Mouse (Mus musculus): Measurements from ENCODE around the gene Tmem129.

Gene Tmem129

GRCm38 (mm10) chr5:33637606-33638350, 20.4 kb downstream of the Tmem129 start:
- DNase-seq (ENCODE audit: low spot score in 2 of 2) = no peak

- DNase-seq (ENCODE audit: low spot score in 2 of 2) = no peak
Measured at GRCm38 (mm10) chr5:33635361-33635760, 22.9 kb downstream of the Tmem129 start.

- no peak for DNase-seq (ENCODE audit: low spot score in 2 of 2)
Measured at GRCm38 (mm10) chr5:33632526-33632925, 25.7 kb downstream of the Tmem129 start.

GRCm38 (mm10) chr5:33630615-33631014, 27.6 kb downstream of the Tmem129 start:
- DNase-seq (ENCODE audit: low spot score in 2 of 2) = no peak

- DNase-seq (ENCODE audit: low spot score in 2 of 2) = no peak
Measured at GRCm38 (mm10) chr5:33630061-33630460, 28.2 kb downstream of the Tmem129 start.

- DNase-seq (ENCODE audit: low spot score in 2 of 2) = peak; percentile 99 to 100
Measured at GRCm38 (mm10) chr5:33629301-33629987, 28.8 kb downstream of the Tmem129 start, which contains the start of the genes Fam53a and Gm9903. TSS of gene Fam53a (minus strand) at chr5:33629635. TSS of gene Gm9903 (plus strand) at chr5:33629925.

- peak; percentile 45 to 59 for DNase-seq (ENCODE audit: low spot score in 2 of 2)
Measured at GRCm38 (mm10) chr5:33628820-33629300, 29.4 kb downstream of the Tmem129 start.

GRCm38 (mm10) chr5:33627968-33628367, 30.2 kb downstream of the Tmem129 start:
- no peak for DNase-seq (ENCODE audit: low spot score in 2 of 2)

- DNase-seq (ENCODE audit: low spot score in 2 of 2) = no peak
Measured at GRCm38 (mm10) chr5:33623766-33624165, 34.5 kb downstream of the Tmem129 start.

GRCm38 (mm10) chr5:33622671-33623070, 35.5 kb downstream of the Tmem129 start:
- no peak for DNase-seq (ENCODE audit: low spot score in 2 of 2)

- no peak for DNase-seq (ENCODE audit: low spot score in 2 of 2)
Measured at GRCm38 (mm10) chr5:33614391-33614790, 43.8 kb downstream of the Tmem129 start.

GRCm38 (mm10) chr5:33611795-33612194, 46.4 kb downstream of the Tmem129 start:
- DNase-seq (ENCODE audit: low spot score in 2 of 2) = no peak

- DNase-seq (ENCODE audit: low spot score in 2 of 2) = no peak
Measured at GRCm38 (mm10) chr5:33609226-33609625, 49.0 kb downstream of the Tmem129 start.

- no peak for DNase-seq (ENCODE audit: low spot score in 2 of 2)
Measured at GRCm38 (mm10) chr5:33607434-33607833, 50.8 kb downstream of the Tmem129 start.

- DNase-seq (ENCODE audit: low spot score in 2 of 2) = no peak
Measured at GRCm38 (mm10) chr5:33606631-33607030, 51.6 kb downstream of the Tmem129 start.

GRCm38 (mm10) chr5:33605314-33605713, 52.9 kb downstream of the Tmem129 start:
- no peak for DNase-seq (ENCODE audit: low spot score in 2 of 2)
